Mouse (Mus musculus) thymus, adult 2 months (tissue): ENCODE results near the gene Ralgps2.

ENCODE experiments used
- CTCF ChIP-seq: fragments of 200-500 bp; IDR thresholded peaks from 2 replicates; pipeline ENCODE4 v1.5.1; 2012; ENCODE audit warnings: mild to moderate bottlenecking, control low read depth, low read length, moderate library complexity, borderline replicate concordance; ENCODE audit not compliant: control insufficient read depth, poor library complexity, insufficient read depth; ENCODE audit errors: extremely low read depth
- POLR2A ChIP-seq: fragments of 200-500 bp; IDR thresholded peaks from 2 replicates; pipeline ENCODE4 v1.6.1; 2012; ENCODE audit warnings: mild to moderate bottlenecking, low read length, control low read depth, moderate library complexity; ENCODE audit not compliant: control insufficient read depth, poor library complexity, insufficient read depth; ENCODE audit errors: extremely low read depth

DNA sequence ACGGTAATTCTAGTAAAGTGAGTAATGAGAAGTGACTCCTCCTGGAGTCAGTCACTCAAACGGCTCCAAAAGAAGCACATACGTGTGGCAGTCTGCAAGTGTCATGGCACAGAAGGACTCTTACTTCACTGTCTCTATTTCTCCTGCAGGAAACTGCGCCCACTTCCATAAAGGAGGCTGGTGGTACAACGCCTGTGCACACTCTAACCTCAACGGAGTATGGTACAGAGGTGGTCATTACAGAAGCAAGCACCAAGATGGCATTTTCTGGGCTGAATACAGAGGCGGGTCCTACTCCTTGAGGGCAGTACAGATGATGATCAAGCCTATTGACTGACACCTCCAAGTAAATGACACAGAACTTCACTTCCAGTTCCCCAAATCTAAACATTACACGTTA lies 79.2 kb downstream of the Ralgps2 start:
- TF ChIP-seq POLR2A (no peak), CTCF (no peak)
